Comparison of ENCODE assay signal across 21 mouse cellular contexts in the genomic region with DNA sequence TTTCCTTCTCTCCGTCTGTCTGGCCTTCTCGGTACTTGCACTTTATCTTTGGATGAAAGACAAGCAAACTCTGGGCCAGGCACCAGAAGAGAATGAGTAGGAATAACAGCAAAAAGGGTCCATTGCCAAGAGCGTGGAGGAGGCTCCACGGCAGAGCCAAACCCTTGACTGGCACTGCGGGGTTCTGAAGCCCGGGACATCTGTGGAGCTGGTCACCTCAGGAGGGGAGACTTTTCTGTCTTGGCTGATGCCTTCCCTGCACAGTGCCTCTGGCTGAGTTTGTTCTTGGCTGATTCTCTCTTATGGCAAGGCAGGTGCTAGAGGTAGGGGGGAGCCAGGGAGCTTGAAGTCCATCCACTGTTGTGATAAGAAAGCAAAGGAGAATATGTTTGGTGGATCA.
A peak's percentile ranks its signal among the peaks of the same experiment; 100 is the strongest.
DNase-seq lines count a peak whose midpoint lies in the region; ATAC-seq and TF ChIP-seq lines count a peak whose summit lies in the region.
"Had no signal": no experiment of that assay in that cellular context is flagged by ENCODE, and none has a peak within 500 bp of the region (broad histone marks: within the 10 kb centered on the region; RNA-seq: fewer than 3 reads in every experiment).

No protein-coding gene starts in this region.

- no peak overlapping the region for H3K9ac ChIP-seq in hindbrain, postnatal 0 days (replicated peaks; ENCODE audit: low read length)
- no peak overlapping the region for H3K9ac ChIP-seq in intestine, embryonic 15.5 days
- H3K9ac ChIP-seq: forebrain, embryonic 13.5 days; lung, embryonic 14.5 days; midbrain, embryonic 12.5 days had no signal

- H3K27ac ChIP-seq in layer of hippocampus, adult 2 months, result peak overlapping the region; percentile 66; the same call in 1 of the 2 replicates
- H3K27ac ChIP-seq in hindbrain, postnatal 0 days, result peak overlapping the region; percentile 65
- H3K27ac ChIP-seq in intestine, embryonic 15.5 days, result no peak overlapping the region
- H3K27ac ChIP-seq: kidney, postnatal 0 days; limb, embryonic 10.5 days; macrophage had no signal

- no peaks in the 10 kb centered on the region for H3K36me3 ChIP-seq in hindbrain, postnatal 0 days (ENCODE audit: insufficient read depth, low read length)
- no peaks in the 10 kb centered on the region for H3K36me3 ChIP-seq in intestine, embryonic 15.5 days
- H3K36me3 ChIP-seq: G1E; limb, embryonic 10.5 days; midbrain, embryonic 12.5 days had no signal

- no peaks in the 10 kb centered on the region for H3K27me3 ChIP-seq in hindbrain, postnatal 0 days (ENCODE audit: insufficient read depth, low read length)
- H3K27me3 ChIP-seq in intestine, embryonic 15.5 days (replicated peaks), result no peaks in the 10 kb centered on the region
- H3K27me3 ChIP-seq: midbrain, embryonic 12.5 days had no signal

- WGBS in hindbrain, postnatal 0 days, result 47% methylated on average over 6 of the region's 6 CpGs
- WGBS in intestine, embryonic 15.5 days, result 90% methylated on average over 6 of the region's 6 CpGs

- H3K9me3 ChIP-seq in hindbrain, postnatal 0 days (ENCODE audit: low read length), result no peaks in the 10 kb centered on the region
- no peaks in the 10 kb centered on the region for H3K9me3 ChIP-seq in intestine, embryonic 15.5 days
- H3K9me3 ChIP-seq: forebrain, embryonic 13.5 days; G1E; limb, embryonic 10.5 days; midbrain, embryonic 12.5 days had no signal

- H3K4me2 ChIP-seq in hindbrain, postnatal 0 days (ENCODE audit: low read depth, low read length), result no peak overlapping the region
- H3K4me2 ChIP-seq in intestine, embryonic 15.5 days (replicated peaks), result no peak overlapping the region
- H3K4me2 ChIP-seq: forebrain, embryonic 13.5 days; lung, embryonic 14.5 days; midbrain, embryonic 12.5 days had no signal

- peak; percentile 9 to 12 for DNase-seq in cerebellum, adult 18-20 months
- DNase-seq in cerebellum, adult 11 months, result no peak
- DNase-seq in layer of hippocampus, adult 2 months (ENCODE audit: low spot score in 2 of 2), result no peak
- DNase-seq in layer of hippocampus, postnatal 25 days (ENCODE audit: extremely low spot score in 1 of 2, low spot score in 1 of 2), result no peak
- peak; percentile 17 for DNase-seq in cerebellum, adult 9-11 months
- peak; percentile 61 for DNase-seq in hindbrain, postnatal 0 days (ENCODE audit: low spot score)
- no peak for DNase-seq in right cerebral cortex, postnatal 4 days
- DNase-seq: adrenal gland, postnatal 14 days; gastrocnemius, postnatal 25 days; kidney, adult 11 months; lung, embryonic 14.5 days; retina, postnatal 1 day; thymus, postnatal 14 days had no signal

- peaks cover 12% of the 10 kb centered on the region for H3K4me1 ChIP-seq in hindbrain, postnatal 0 days (ENCODE audit: insufficient read depth, low read length)
- H3K4me1 ChIP-seq in intestine, embryonic 15.5 days (replicated peaks), result no peaks in the 10 kb centered on the region
- H3K4me1 ChIP-seq: midbrain, embryonic 12.5 days had no signal

- H3K4me3 ChIP-seq in layer of hippocampus, adult 2 months, result no peak overlapping the region
- no peak overlapping the region for H3K4me3 ChIP-seq in hindbrain, postnatal 0 days (ENCODE audit: low read length)
- no peak overlapping the region for H3K4me3 ChIP-seq in intestine, embryonic 15.5 days (replicated peaks)
- H3K4me3 ChIP-seq: forebrain, embryonic 13.5 days; limb, embryonic 10.5 days; midbrain, embryonic 12.5 days had no signal

- ATAC-seq in hindbrain, postnatal 0 days, result 0 out of 2 replicates have a peak, but pooled peaks have one; percentile 40
- no peak for ATAC-seq in intestine, embryonic 15.5 days
- ATAC-seq: activated CD4-positive, CD25-positive, alpha-beta regulatory T cell, adult 4 months; forebrain, embryonic 13.5 days had no signal

- no peak for TF ChIP-seq CTCF in layer of hippocampus, adult 2 months (conservative IDR thresholded peaks at IDR 0.05)
- TF ChIP-seq CTCF in hindbrain, postnatal 0 days (IDR thresholded peaks at IDR 0.05; ENCODE audit: low read depth), result no peak

Comparison
In these comparisons a context has a peak if more than half of its experiments do, and no peak if none do; other contexts are left out.
1. DNase-seq: peak in cerebellum, adult 18-20 months (2 of 2), cerebellum, adult 9-11 months (single experiment) and hindbrain, postnatal 0 days (single experiment); none in cerebellum, adult 11 months (single experiment), layer of hippocampus, adult 2 months (0 of 2), layer of hippocampus, postnatal 25 days (0 of 2) and right cerebral cortex, postnatal 4 days (single experiment).